Mouse (Mus musculus): Measurements from ENCODE around the gene Tex48. TPM values are rescaled to one million over a fixed set of nuclear protein-coding genes. Genes with fewer than 3 reads are reported as not detected.

Gene Tex48
- polyA plus RNA-seq (2012; rRNA removed), result not detected in 2 replicates

GRCm38 (mm10) chr4:63622378-63622835, at the start of gene Tex48:
TSS of gene Tex48 (minus strand) at chr4:63622428.
- peak; percentile 28 for DNase-seq (ENCODE audit: low read depth)
- TF ChIP-seq CTCF (IDR thresholded peaks at IDR 0.05; ENCODE audit: borderline replicate concordance, extremely low read depth, insufficient read depth, insufficient read length), result peak; percentile 47; the same call in 1 of the 2 replicates
- TF ChIP-seq POLR2A (IDR thresholded peaks at IDR 0.05; ENCODE audit: borderline replicate concordance, extremely low read depth, insufficient read depth, insufficient read length, poor library complexity, severe bottlenecking), result no peak

DNA sequence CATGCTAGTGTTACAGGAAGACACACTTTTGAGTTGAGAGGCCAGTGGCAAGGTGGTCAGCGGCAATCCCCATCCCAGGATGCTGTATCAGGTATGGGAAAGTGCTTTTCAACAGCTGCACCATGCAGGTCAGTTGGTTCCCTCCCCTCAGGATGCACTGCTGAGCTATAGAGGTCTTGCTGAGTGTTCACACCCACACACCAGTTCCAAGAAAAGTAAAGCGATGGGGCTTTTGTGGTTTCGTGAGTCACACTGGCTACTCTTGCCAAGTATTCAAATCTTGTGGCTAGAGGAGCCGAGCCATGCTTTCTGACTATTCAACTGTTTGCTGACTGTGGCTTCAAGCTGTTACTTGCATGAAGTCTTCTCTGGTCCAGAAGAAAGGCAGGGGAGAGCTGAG, 46.0 kb upstream of the Tex48 start:
- TF ChIP-seq CTCF (IDR thresholded peaks at IDR 0.05; ENCODE audit: borderline replicate concordance, extremely low read depth, insufficient read depth, insufficient read length), result no peak
- no peak for TF ChIP-seq POLR2A (IDR thresholded peaks at IDR 0.05; ENCODE audit: borderline replicate concordance, extremely low read depth, insufficient read depth, insufficient read length, poor library complexity, severe bottlenecking)
- DNase-seq (ENCODE audit: low read depth), result no peak

- TF ChIP-seq CTCF (IDR thresholded peaks at IDR 0.05; ENCODE audit: borderline replicate concordance, extremely low read depth, insufficient read depth, insufficient read length) (no peak), POLR2A (IDR thresholded peaks at IDR 0.05; ENCODE audit: borderline replicate concordance, extremely low read depth, insufficient read depth, insufficient read length, poor library complexity, severe bottlenecking) (no peak)
- DNase-seq (ENCODE audit: low read depth), result peak; percentile 81
Measured at GRCm38 (mm10) chr4:63665738-63666137, 43.5 kb upstream of the Tex48 start.

DNA sequence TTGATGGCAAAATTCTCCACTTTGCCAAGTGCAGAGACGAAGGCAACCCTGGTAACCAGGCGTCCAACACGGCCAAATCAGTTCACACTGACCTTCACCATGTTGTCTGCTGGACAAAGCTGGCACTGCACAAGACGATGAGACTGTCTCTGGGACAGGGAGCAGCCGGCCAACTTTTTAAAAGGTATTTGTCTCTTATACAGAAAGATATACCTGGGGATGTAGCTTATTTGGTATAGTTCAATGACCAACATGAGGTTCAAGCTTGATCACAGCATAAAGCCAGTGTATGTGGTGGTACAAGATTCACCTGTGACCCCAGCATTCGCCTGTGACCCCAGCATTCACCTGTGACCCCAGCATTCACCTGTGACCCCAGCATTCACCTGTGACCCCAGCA, 41.1 kb upstream of the Tex48 start, which contains the start of gene Gm11214:
TSS of gene Gm11214 (minus strand) at position 101 of the 400 bp plus-strand sequence.
- TF ChIP-seq CTCF (IDR thresholded peaks at IDR 0.05; ENCODE audit: borderline replicate concordance, extremely low read depth, insufficient read depth, insufficient read length), result no peak
- no peak for TF ChIP-seq POLR2A (IDR thresholded peaks at IDR 0.05; ENCODE audit: borderline replicate concordance, extremely low read depth, insufficient read depth, insufficient read length, poor library complexity, severe bottlenecking)
- peak; percentile 33 for DNase-seq (ENCODE audit: low read depth)

- no peak for DNase-seq (ENCODE audit: low read depth)
- TF ChIP-seq CTCF (IDR thresholded peaks at IDR 0.05; ENCODE audit: borderline replicate concordance, extremely low read depth, insufficient read depth, insufficient read length), result no peak
- TF ChIP-seq POLR2A (IDR thresholded peaks at IDR 0.05; ENCODE audit: borderline replicate concordance, extremely low read depth, insufficient read depth, insufficient read length, poor library complexity, severe bottlenecking), result no peak
Measured at GRCm38 (mm10) chr4:63661857-63662256, 39.6 kb upstream of the Tex48 start.

- TF ChIP-seq POLR2A (IDR thresholded peaks at IDR 0.05; ENCODE audit: borderline replicate concordance, extremely low read depth, insufficient read depth, insufficient read length, poor library complexity, severe bottlenecking) (no peak), CTCF (IDR thresholded peaks at IDR 0.05; ENCODE audit: borderline replicate concordance, extremely low read depth, insufficient read depth, insufficient read length) (no peak)
- peak; percentile 67 for DNase-seq (ENCODE audit: low read depth)
Measured at GRCm38 (mm10) chr4:63661426-63661825, 39.2 kb upstream of the Tex48 start.

GRCm38 (mm10) chr4:63659775-63660174, 37.5 kb upstream of the Tex48 start:
- DNase-seq (ENCODE audit: low read depth), result no peak
- no peak for TF ChIP-seq POLR2A (IDR thresholded peaks at IDR 0.05; ENCODE audit: borderline replicate concordance, extremely low read depth, insufficient read depth, insufficient read length, poor library complexity, severe bottlenecking)
- no peak for TF ChIP-seq CTCF (IDR thresholded peaks at IDR 0.05; ENCODE audit: borderline replicate concordance, extremely low read depth, insufficient read depth, insufficient read length)

DNA sequence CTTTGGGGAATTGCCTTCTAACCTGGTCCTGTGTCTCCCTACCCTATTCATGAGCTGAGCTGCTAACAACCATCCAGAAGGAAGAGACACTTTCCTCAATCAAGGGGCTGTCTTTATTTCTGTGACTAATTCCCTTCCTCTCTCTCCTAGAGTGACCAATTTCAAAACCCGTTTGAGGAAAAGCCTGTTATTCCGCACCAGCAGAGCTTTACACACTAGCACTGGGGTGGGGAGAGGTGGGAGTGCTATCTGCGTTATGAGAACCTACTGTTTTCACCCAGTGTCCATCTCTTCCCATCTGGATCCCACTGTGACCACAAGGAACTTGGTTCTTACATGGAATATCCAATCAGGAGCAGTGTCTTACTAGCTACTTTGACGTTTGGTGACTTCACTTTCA, 36.9 kb upstream of the Tex48 start:
- no peak for DNase-seq (ENCODE audit: low read depth)
- TF ChIP-seq CTCF (IDR thresholded peaks at IDR 0.05; ENCODE audit: borderline replicate concordance, extremely low read depth, insufficient read depth, insufficient read length) (no peak), POLR2A (IDR thresholded peaks at IDR 0.05; ENCODE audit: borderline replicate concordance, extremely low read depth, insufficient read depth, insufficient read length, poor library complexity, severe bottlenecking) (no peak)

- DNase-seq (ENCODE audit: low read depth), result no peak
- TF ChIP-seq POLR2A (IDR thresholded peaks at IDR 0.05; ENCODE audit: borderline replicate concordance, extremely low read depth, insufficient read depth, insufficient read length, poor library complexity, severe bottlenecking) (no peak), CTCF (IDR thresholded peaks at IDR 0.05; ENCODE audit: borderline replicate concordance, extremely low read depth, insufficient read depth, insufficient read length) (peak; percentile 32; the same call in 1 of the 2 replicates)
Measured at GRCm38 (mm10) chr4:63654381-63654780, 32.2 kb upstream of the Tex48 start.

- no peak for DNase-seq (ENCODE audit: low read depth)
- no peak for TF ChIP-seq POLR2A (IDR thresholded peaks at IDR 0.05; ENCODE audit: borderline replicate concordance, extremely low read depth, insufficient read depth, insufficient read length, poor library complexity, severe bottlenecking)
- no peak for TF ChIP-seq CTCF (IDR thresholded peaks at IDR 0.05; ENCODE audit: borderline replicate concordance, extremely low read depth, insufficient read depth, insufficient read length)
Measured at GRCm38 (mm10) chr4:63643956-63644726, 21.9 kb upstream of the Tex48 start.

DNA sequence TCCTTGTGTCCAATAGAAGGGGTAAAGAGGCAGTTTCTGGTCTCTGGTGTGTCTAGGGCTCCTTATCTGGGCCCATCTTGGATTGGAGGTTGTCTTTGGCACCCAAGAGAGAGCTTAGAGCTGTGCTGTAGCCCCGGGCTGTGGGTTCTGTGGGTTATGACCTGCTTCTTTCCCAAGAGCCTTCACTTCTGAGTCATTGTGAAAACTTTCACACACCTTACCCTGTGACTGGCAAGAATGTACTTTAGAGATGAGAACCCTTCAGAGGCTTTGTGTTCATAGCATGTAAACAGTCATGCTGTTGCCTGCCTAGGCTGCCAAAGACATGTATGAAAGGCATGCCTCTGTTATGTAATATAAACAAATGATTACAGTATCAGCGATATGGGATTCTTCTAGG, 17.6 kb upstream of the Tex48 start:
- no peak for DNase-seq (ENCODE audit: low read depth)
- no peak for TF ChIP-seq CTCF (IDR thresholded peaks at IDR 0.05; ENCODE audit: borderline replicate concordance, extremely low read depth, insufficient read depth, insufficient read length)
- no peak for TF ChIP-seq POLR2A (IDR thresholded peaks at IDR 0.05; ENCODE audit: borderline replicate concordance, extremely low read depth, insufficient read depth, insufficient read length, poor library complexity, severe bottlenecking)

DNA sequence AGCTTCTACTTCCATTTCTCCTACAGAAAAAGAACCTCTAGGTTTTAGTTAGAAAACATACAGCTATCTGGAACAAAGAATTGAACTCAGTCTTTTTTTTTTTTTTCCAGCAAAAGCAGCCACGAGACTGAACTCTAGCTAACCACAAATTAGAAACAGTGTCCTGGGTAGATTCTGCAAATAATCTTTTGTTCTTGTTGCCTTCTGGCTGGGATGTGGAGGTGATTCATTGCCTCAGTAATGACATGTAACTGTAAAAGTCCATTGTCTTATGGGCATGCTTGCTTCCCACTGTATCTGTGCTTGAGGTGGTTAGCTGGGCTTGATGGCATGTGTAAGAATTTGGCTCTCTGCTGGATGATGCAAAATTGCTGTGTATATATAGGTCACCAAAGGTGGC, 16.4 kb upstream of the Tex48 start:
- DNase-seq (ENCODE audit: low read depth), result no peak
- TF ChIP-seq POLR2A (IDR thresholded peaks at IDR 0.05; ENCODE audit: borderline replicate concordance, extremely low read depth, insufficient read depth, insufficient read length, poor library complexity, severe bottlenecking), result no peak
